Mouse (Mus musculus) brain, embryonic 14.5 days (tissue): ENCODE results near the gene Hoxd10.

ENCODE experiments used
- CTCF ChIP-seq: fragments of 200-500 bp; IDR thresholded peaks from 2 replicates; pipeline ENCODE4 v1.5.1; 2012; ENCODE audit warnings: inconsistent platforms, mild to moderate bottlenecking, moderate library complexity, borderline replicate concordance; ENCODE audit not compliant: insufficient read depth, insufficient read length; ENCODE audit errors: extremely low read depth
- POLR2A ChIP-seq: fragments of 200-500 bp; IDR thresholded peaks from 2 replicates; pipeline ENCODE4 v1.6.1; 2012; ENCODE audit warnings: mild to moderate bottlenecking, inconsistent platforms, borderline replicate concordance; ENCODE audit not compliant: poor library complexity, insufficient read depth, insufficient read length, severe bottlenecking; ENCODE audit errors: extremely low read depth

DNA sequence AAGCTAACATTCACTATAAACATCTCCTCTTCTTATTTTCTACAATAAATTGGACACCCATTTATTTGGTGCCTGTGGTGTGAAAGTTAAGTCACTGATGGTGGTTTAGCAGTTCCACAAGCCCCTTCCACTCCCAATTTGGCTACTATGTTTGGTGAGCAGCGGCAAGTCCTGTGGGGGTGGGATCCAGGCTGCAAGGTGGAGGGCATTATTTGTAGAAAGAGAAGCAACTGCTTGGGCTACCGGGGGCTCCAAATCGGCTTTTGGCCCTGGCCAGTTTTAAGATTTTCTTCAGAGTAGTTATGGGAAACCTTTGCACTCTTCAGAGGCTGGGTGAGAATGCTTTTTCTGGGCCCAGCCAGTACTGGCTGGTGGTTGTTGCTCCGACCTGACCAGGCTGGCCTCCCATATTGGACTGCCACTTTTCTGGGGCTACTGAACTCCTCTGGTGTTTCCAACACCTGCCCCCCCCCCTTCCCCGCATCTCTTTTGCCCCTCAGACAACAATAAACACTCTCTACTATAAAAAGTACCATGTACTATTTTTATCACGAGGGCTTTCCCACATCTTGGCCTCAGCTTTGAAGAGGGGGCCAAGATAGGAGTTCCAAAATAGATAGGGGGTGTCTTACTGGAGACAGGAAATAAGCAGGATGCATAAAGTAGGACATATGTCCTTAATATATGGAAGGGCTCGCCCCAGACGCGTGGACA, 40.2 kb downstream of the Hoxd10 start:
- TF ChIP-seq POLR2A (no peak), CTCF (no peak)
